Mouse (Mus musculus) liver, embryonic 15.5 days (tissue): ENCODE measurements around the gene Sema4a. TPM values are rescaled to one million over a fixed set of nuclear protein-coding genes. Genes with fewer than 3 reads are reported as not detected.
"Not testable (repeated sequence)": the region's sequence is repeated elsewhere in the genome, so short reads cannot be mapped to it uniquely, and the experiment has no call there.

Experiments used
- ATAC-seq: fragments of 200-750 bp; cut with Nextera tagmentation; 2 replicates; pipeline ENCODE4 v1.8.0; 2017; ENCODE audit warnings: moderate number of reproducible peaks, mild to moderate bottlenecking, moderate library complexity; ENCODE audit not compliant: insufficient read depth
- H3K27ac ChIP-seq: fragments of 300-500 bp; sonication (generic); replicated peaks from 2 replicates; pipeline ENCODE4 v1.5.1; 2015; ENCODE audit warnings: mild to moderate bottlenecking, inconsistent platforms
- H3K27me3 ChIP-seq: fragments of 300-500 bp; sonication (generic); 2 replicates; pipeline ENCODE4 v1.6.1; 2015; ENCODE audit warnings: mild to moderate bottlenecking, inconsistent platforms
- H3K36me3 ChIP-seq: fragments of 300-500 bp; sonication (generic); replicated peaks from 2 replicates; pipeline ENCODE4 v1.6.1; 2015; ENCODE audit warnings: moderate library complexity, mild to moderate bottlenecking, inconsistent platforms
- H3K4me1 ChIP-seq: fragments of 300-500 bp; sonication (generic); replicated peaks from 2 replicates; pipeline ENCODE4 v1.6.1; 2015; ENCODE audit warnings: inconsistent platforms
- H3K4me2 ChIP-seq: fragments of 300-500 bp; sonication (generic); 2 replicates; pipeline ENCODE4 v1.6.1; 2015; ENCODE audit warnings: moderate library complexity, mild to moderate bottlenecking, inconsistent platforms
- H3K4me3 ChIP-seq: fragments of 300-500 bp; sonication (generic); replicated peaks from 2 replicates; pipeline ENCODE4 v1.5.1; 2015; ENCODE audit warnings: mild to moderate bottlenecking, inconsistent platforms
- H3K9ac ChIP-seq: fragments of 300-500 bp; sonication (generic); 2 replicates; pipeline ENCODE4 v1.6.1; 2015; ENCODE audit warnings: moderate library complexity, mild to moderate bottlenecking, inconsistent platforms
- H3K9me3 ChIP-seq: fragments of 300-500 bp; sonication (generic); replicated peaks from 2 replicates; pipeline ENCODE4 v1.6.1; 2016; ENCODE audit warnings: inconsistent platforms
- WGBS: fragments of 180-500 bp; shearing (Covaris S2); methylation state at CpG from one replicate; pipeline ENCODE4 v1.1.7; 2015; ENCODE audit warnings: mixed read lengths; ENCODE audit not compliant: insufficient replicate concordance; 5-methylcytosine and 5-hydroxymethylcytosine counted together
- polyA plus RNA-seq: library from polyadenylated mRNA; unstranded; fragments of >200 nt; fragmentation: Nextera tagmentation; extraction: Ambion mirVana; gene quantifications from 2 replicates; pipeline ENCODE4 v1.2.1, GENCODE M21; 2015

Sema4a gene
- polyA plus RNA-seq, 1 experiment from 2014 or later: 25.0 TPM

DNA sequence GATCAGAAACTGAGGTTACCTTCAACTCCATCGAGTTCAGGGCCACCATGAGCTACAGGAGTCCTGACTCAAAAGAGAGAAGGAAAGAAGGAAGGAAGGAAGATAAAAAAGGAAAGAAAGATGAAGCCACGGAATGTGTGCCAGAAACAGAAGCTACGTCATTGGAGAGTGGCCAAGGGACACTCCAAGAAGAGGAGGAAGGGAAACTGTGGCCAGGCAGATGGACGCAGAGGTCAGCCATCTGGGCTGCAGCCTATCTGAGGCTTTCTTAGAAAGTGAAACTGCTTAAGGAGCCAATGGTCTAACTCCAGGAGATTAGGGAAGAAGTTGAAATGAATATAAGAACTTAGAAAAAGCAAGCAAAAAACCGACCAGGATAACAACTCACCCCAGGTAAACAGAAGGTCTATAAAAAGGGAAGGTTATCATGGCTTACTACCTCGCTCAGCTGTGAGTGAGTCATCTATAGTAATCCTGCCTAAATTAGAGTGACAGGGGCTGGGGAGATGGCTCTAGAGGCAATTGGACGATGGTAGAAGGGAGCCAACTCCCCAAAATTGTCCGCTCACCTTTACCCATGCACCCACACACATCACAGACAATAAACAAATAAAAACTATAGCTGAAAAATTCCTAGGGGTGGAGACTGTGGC is 14.4 kb downstream of the Sema4a start:
- ATAC-seq: no peak
- H3K9ac ChIP-seq: no peak overlapping the region
- no peaks in the 10 kb centered on the region for H3K9me3 ChIP-seq
- H3K36me3 ChIP-seq: peaks cover 11% of the 10 kb centered on the region
- no peak overlapping the region for H3K27ac ChIP-seq
- H3K4me3 ChIP-seq: no peak overlapping the region
- H3K27me3 ChIP-seq: peaks cover 40% of the 10 kb centered on the region
- H3K4me2 ChIP-seq: no peak overlapping the region
- H3K4me1 ChIP-seq: peaks cover 22% of the 10 kb centered on the region
- WGBS: 32% methylated on average over 8 of the region's 8 CpGs

DNA sequence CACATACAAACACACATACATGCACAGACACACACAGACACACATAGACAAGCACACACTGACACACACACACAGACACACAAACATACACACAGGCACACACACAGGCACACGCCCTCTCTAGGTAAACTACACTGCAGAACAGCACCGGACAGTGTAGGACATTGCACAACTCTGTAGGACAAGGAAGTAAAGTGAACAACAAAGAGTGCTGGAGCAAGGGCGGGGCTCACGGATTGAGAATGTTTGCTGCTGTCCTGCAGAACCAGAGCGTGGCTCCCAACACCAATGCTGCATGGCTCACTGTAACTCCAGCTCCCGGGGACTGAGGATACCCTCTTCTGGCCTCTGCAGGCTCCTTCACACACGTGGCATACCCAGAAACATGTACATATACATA is 18.1 kb downstream of the Sema4a start:
- no peak overlapping the region for H3K4me3 ChIP-seq
- H3K9me3 ChIP-seq: no peaks in the 10 kb centered on the region
- WGBS: 26% methylated on average over 7 of the region's 7 CpGs
- H3K27ac ChIP-seq: no peak overlapping the region
- H3K27me3 ChIP-seq: peaks cover 48% of the 10 kb centered on the region
- peak; percentile 62 for ATAC-seq
- peaks cover 22% of the 10 kb centered on the region for H3K4me1 ChIP-seq
- peaks cover 17% of the 10 kb centered on the region; the same call in 1 of the 2 replicates for H3K36me3 ChIP-seq
- H3K4me2 ChIP-seq: no peak overlapping the region
- H3K9ac ChIP-seq: no peak overlapping the region

GRCm38 (mm10) chr3:88442488-88442887 is 18.5 kb downstream of the Sema4a start:
- no peaks in the 10 kb centered on the region for H3K9me3 ChIP-seq
- 69% methylated on average over 12 of the region's 12 CpGs for WGBS
- no peak overlapping the region for H3K4me3 ChIP-seq
- no peak for ATAC-seq
- H3K4me2 ChIP-seq: no peak overlapping the region
- H3K4me1 ChIP-seq: peaks cover 22% of the 10 kb centered on the region
- peaks cover 19% of the 10 kb centered on the region; the same call in 1 of the 2 replicates for H3K36me3 ChIP-seq
- no peak overlapping the region for H3K9ac ChIP-seq
- peaks cover 52% of the 10 kb centered on the region for H3K27me3 ChIP-seq
- H3K27ac ChIP-seq: no peak overlapping the region

GRCm38 (mm10) chr3:88440500-88441381 is 20.2 kb downstream of the Sema4a start:
- Histone ChIP-seq H3K36me3 (peaks cover 29% of the 10 kb centered on the region), H3K9ac (no peak overlapping the region), H3K27ac (no peak overlapping the region), H3K4me3 (peak overlapping the region; percentile 8; the same call in 1 of the 2 replicates), H3K9me3 (no peaks in the 10 kb centered on the region), H3K4me1 (peaks cover 30% of the 10 kb centered on the region), H3K4me2 (peak overlapping the region; percentile 40), H3K27me3 (peaks cover 61% of the 10 kb centered on the region)
- ATAC-seq: peak; percentile 17; the same call in 1 of the 2 replicates
- WGBS: 11% methylated on average over 27 of the region's 27 CpGs

DNA sequence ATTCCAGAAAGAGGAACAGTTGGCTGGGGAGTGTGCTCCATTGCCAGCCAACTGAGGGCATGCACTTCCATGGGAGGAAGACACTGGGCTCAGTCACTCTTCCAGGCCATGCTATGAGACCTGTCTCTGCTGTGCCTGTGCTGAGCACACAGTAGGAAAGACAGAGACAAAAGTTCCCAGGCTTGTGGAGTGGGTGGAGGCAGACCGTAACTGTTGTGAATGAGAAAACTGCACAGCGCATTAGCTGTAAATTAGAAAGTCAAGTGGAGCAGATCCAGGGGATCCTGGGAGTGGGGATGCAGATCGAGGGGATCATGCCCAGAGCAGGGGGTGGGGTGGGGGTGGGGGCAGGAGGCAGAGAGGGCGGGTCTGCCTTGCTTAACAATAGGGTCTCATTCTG is 21.4 kb downstream of the Sema4a start:
- Histone ChIP-seq H3K9me3 (no peaks in the 10 kb centered on the region), H3K4me3 (no peak overlapping the region), H3K27me3 (peaks cover 59% of the 10 kb centered on the region), H3K9ac (no peak overlapping the region), H3K4me2 (no peak overlapping the region), H3K27ac (no peak overlapping the region), H3K36me3 (peaks cover 28% of the 10 kb centered on the region), H3K4me1 (peaks cover 30% of the 10 kb centered on the region)
- WGBS: 56% methylated on average over 4 of the region's 4 CpGs
- no peak for ATAC-seq

DNA sequence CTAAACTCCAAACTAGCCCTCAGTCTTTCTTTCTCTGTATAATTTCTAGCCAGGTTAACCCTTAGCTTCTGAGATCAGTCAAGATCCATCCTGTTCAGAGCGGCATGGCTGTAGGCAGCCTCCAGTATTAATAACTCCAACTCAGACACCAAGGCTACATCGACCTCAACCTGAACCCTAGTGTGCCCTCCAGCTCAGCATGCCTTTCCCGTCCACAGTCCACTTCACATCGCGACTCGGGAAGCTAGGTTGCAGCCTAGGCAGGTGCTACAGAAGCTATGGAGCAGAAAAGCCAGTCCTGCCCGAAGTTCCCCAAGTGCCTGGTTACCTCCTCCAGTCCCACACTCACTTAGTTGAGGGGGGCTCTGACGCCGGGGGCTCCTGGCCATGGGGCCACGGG is 23.5 kb downstream of the Sema4a start:
- 62% methylated on average over 10 of the region's 10 CpGs for WGBS
- H3K9me3 ChIP-seq: no peaks in the 10 kb centered on the region
- no peak overlapping the region for H3K9ac ChIP-seq
- peaks cover 25% of the 10 kb centered on the region for H3K4me1 ChIP-seq
- peaks cover 59% of the 10 kb centered on the region for H3K27me3 ChIP-seq
- peaks cover 28% of the 10 kb centered on the region for H3K36me3 ChIP-seq
- H3K27ac ChIP-seq: no peak overlapping the region
- no peak for ATAC-seq
- no peak overlapping the region; the same call in 1 of the 2 replicates for H3K4me2 ChIP-seq
- no peak overlapping the region for H3K4me3 ChIP-seq

DNA sequence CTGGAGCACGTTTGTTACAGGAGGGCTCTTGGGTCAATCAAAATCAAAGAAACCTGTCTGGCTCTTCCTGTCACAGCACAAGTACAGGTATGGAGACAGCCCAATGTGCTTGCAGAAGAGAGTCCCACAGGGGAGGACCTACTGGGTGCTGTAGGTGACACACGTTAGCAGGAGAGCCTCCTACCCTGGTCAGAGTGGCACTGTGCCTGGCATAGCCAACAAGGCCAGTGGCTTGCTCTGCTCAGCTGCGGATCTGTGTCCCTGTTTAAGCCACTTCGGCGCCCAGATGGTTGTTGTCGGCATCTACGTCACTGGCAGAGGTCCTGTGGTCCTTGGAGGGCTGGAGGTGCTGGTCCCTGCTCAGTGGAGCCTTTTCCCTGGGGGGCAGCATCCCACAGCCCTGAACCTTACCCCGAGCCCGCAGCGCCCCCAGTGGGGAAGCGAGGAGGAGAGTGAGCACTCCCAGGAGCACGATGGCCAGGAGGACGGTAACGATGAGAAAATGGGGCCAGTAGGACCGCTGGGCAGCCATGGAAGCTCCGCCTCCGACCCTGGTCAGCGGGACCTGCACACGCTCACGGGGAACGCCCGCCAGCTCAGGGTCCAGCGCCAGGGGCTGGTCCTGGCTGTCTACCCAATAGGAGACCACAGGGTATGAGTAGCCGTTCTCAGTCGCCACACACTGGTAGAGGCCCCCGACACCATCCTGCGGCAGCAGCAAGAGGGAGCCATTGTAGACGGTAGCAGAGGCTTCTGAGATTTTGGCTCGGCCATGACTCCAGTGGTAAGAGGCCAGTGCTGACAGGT is 24.4 kb downstream of the Sema4a start:
- H3K9ac ChIP-seq: 0 out of 2 replicates have a peak overlapping the region, but pooled peaks have one; percentile 11
- ATAC-seq: peak; percentile 31
- H3K9me3 ChIP-seq: no peaks in the 10 kb centered on the region
- H3K4me2 ChIP-seq: peak overlapping the region; percentile 55
- H3K27me3 ChIP-seq: peaks cover 56% of the 10 kb centered on the region
- no peak overlapping the region; the same call in 1 of the 2 replicates for H3K4me3 ChIP-seq
- 10% methylated on average over 29 of the region's 29 CpGs for WGBS
- no peak overlapping the region for H3K27ac ChIP-seq
- H3K4me1 ChIP-seq: peaks cover 25% of the 10 kb centered on the region
- H3K36me3 ChIP-seq: peaks cover 28% of the 10 kb centered on the region

- Histone ChIP-seq H3K27ac (no peak overlapping the region), H3K9me3 (no peaks in the 10 kb centered on the region), H3K9ac (no peak overlapping the region), H3K4me1 (peaks cover 17% of the 10 kb centered on the region), H3K4me3 (no peak overlapping the region), H3K36me3 (peaks cover 28% of the 10 kb centered on the region), H3K4me2 (no peak overlapping the region), H3K27me3 (peaks cover 46% of the 10 kb centered on the region)
- WGBS: 59% methylated on average over 10 of the region's 10 CpGs
- no peak for ATAC-seq
These were observed 25.5 kb downstream of the Sema4a start for GRCm38 (mm10) chr3:88435515-88435914.

DNA sequence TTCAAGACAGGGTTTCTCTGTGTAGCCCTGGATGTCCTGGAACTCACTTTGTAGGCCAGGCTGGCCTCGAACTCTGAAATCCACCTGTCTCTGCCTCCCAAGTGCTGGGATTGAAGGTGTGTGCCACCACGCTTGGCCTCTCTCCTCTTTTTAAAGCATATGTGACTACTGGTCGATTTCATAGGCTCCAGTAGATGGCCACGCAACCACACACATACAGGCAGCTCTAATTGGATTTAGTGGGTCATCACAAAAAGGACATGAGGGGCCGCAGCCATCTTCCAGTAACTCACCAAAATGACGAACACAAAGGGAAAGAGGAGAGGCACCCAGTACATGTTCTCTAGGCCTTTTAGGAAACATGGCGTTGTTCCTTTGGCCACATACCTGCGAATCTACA is 32.3 kb downstream of the Sema4a start:
- not testable (repeated sequence) for H3K4me3 ChIP-seq, H3K9ac ChIP-seq, H3K27ac ChIP-seq, H3K9me3 ChIP-seq, ATAC-seq, H3K4me2 ChIP-seq, H3K36me3 ChIP-seq, H3K27me3 ChIP-seq
- peaks cover 27% of the 10 kb centered on the region for H3K4me1 ChIP-seq
- WGBS: 60% methylated on average over 8 of the region's 8 CpGs

DNA sequence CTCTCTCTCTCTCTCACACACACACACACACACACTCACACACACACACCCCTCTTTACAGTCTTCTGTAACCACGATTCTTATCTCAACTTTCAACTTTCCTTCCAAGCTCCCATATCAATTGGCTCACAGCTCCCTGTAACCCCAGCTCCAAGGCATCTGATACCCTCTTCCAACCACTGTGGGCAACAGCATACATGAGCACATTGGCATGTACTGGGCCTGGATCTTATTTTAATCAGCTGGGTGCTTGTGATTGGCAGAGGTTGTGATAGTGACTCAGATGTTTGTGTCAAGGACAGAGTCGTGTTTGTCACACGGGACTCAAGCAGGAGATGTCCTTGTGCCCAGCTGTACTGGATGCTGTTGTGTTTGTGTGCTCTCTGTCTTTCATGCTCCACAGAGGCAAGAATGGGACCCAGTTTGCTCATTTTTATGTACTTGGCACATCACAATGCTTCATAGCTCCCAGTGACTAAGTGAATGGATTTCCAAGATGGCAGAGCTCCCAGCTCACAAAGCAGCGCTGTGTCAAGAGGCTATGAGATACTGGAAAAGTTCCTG is 33.6 kb downstream of the Sema4a start:
- WGBS: 42% methylated on average over 4 of the region's 4 CpGs
- Histone ChIP-seq H3K4me3 (no peak overlapping the region), H3K27me3 (no peaks in the 10 kb centered on the region), H3K9me3 (no peaks in the 10 kb centered on the region), H3K4me1 (peaks cover 40% of the 10 kb centered on the region), H3K4me2 (no peak overlapping the region), H3K36me3 (no peaks in the 10 kb centered on the region), H3K9ac (no peak overlapping the region; the same call in 1 of the 2 replicates), H3K27ac (no peak overlapping the region)
- ATAC-seq: no peak
